Mouse (Mus musculus) spleen, postnatal 14 days (tissue): ENCODE measurements around the gene Wnt8b.

Experiments used
- DNase-seq, 2 experiments: peaks; one replicate each; pipeline ENCODE4 v3.0.0; 2021 to 2022; ENCODE audit warnings: low spot score in 2 of 2

The Wnt8b gene

DNA sequence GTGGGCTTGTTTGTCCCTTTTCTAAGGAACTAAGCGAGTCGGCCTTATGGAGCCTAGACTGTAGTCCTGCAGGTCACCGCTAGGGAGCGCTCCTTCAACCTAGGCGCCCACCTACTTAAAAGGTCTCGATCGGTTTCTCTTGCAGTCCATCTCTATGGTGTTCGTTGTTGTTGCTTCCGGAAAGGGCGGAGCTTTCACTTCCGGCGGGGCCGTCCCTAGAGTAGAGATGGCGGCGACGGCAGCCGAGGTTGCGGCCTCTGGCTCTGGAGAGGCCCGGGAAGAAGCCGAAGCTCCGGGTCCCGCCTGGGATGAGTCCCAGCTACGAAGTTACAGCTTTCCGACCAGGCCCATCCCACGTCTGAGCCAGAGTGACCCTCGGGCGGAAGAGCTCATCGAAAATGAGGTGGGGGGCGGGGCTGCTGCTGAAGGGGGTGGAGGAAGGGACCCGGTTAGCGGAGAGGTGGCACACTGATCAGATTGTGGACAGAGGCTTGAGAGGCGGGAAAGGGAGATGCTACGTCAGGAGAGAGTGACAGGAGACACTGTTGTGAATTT lies 69.5 kb downstream of the Wnt8b start, which contains the start of gene Hif1an:
Gene Hif1an, plus strand, starts transcription at position 199 of the 555 bp plus-strand sequence.
- peak; percentile 89 to 95 for DNase-seq
